Mouse (Mus musculus): Measurements from ENCODE around the gene Lrig1. TPM values are rescaled to one million over a fixed set of nuclear protein-coding genes. Genes with fewer than 3 reads are reported as not detected.
A peak's percentile ranks its signal among the peaks of the same experiment; 100 is the strongest.

The Lrig1 gene
- polyA plus RNA-seq, 1 experiment from 2014 or later, result 8.1 TPM

DNA sequence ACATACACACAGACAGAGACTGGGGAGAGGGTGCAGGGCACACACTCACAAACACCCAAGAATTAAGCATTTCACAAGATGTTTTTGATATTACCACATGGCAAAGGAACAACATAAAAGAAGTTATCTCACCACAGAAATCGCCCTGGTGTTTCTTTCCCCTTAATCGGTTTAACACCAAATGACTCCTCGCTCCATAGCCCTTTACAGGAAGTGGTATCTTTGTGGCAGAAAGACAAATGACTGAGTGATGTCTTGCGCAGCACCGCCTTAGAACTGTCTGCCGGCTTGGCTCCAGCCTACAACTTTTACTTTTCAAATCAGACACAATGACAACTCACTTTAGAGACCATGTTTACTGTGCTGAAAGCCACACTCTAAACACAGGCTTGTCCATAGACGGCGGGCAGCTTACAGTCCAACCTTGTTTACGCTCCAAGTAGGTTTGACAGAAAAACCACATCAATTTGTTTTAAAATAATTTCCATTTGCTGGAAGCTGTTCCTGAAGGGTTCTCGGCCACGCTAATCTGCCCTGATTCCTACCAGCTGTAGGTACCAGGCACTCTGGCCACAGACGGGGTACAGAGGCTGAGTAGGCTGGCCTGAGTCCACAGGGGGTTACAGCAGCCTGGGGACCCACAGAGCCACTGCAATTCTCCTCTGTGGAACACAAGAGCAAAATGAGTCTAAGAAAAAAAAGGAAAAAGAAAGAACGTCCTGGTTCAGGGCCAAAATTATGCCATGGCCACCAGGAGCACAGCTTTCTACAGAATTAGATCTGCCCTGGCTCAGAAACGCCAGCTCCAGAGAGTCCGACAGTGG is 18.3 kb downstream of the Lrig1 start:
- H3K27me3 ChIP-seq (replicated peaks; ENCODE audit: insufficient read depth, low read length), result no peaks in the 10 kb centered on the region
- H3K4me1 ChIP-seq (ENCODE audit: insufficient read depth, low read depth, low read length), result peaks cover 28% of the 10 kb centered on the region
- H3K4me2 ChIP-seq (replicated peaks; ENCODE audit: low read depth, low read length), result peak overlapping the region; percentile 27; the same call in 1 of the 2 replicates
- 30% methylated on average over 15 of the region's 15 CpGs for WGBS
- peak overlapping the region; percentile 8; the same call in 1 of the 2 replicates for H3K4me3 ChIP-seq (ENCODE audit: low read depth, low read length)
- 0 out of 2 replicates have a peak, but pooled peaks have one; percentile 6 for ATAC-seq
- H3K9me3 ChIP-seq (ENCODE audit: low read length), result no peaks in the 10 kb centered on the region
- no peak overlapping the region for H3K9ac ChIP-seq (replicated peaks; ENCODE audit: low read depth)
- H3K36me3 ChIP-seq (ENCODE audit: insufficient read depth, low read length), result no peaks in the 10 kb centered on the region
- DNase-seq (ENCODE audit: low spot score), result peak; percentile 32
- TF ChIP-seq EP300 (IDR thresholded peaks at IDR 0.05) (no peak), CTCF (IDR thresholded peaks at IDR 0.05) (no peak)
- peak overlapping the region; percentile 47; the same call in 1 of the 2 replicates for H3K27ac ChIP-seq (ENCODE audit: low read length)

- WGBS, result 73% methylated on average over 5 of the region's 5 CpGs
- no peak overlapping the region for H3K27ac ChIP-seq (ENCODE audit: low read length)
- no peak for ATAC-seq
Measured at GRCm38 (mm10) chr6:94680760-94681445, 19.1 kb downstream of the Lrig1 start.

GRCm38 (mm10) chr6:94679249-94679648 is 20.7 kb downstream of the Lrig1 start:
- DNase-seq (ENCODE audit: low spot score) (no peak), ATAC-seq (no peak)
- Histone ChIP-seq H3K27me3 (replicated peaks; ENCODE audit: insufficient read depth, low read length) (no peaks in the 10 kb centered on the region), H3K4me3 (ENCODE audit: low read depth, low read length) (no peak overlapping the region), H3K9ac (replicated peaks; ENCODE audit: low read depth) (no peak overlapping the region), H3K9me3 (ENCODE audit: low read length) (no peaks in the 10 kb centered on the region), H3K36me3 (ENCODE audit: insufficient read depth, low read length) (no peaks in the 10 kb centered on the region), H3K4me1 (ENCODE audit: insufficient read depth, low read depth, low read length) (peaks cover 21% of the 10 kb centered on the region), H3K27ac (ENCODE audit: low read length) (no peak overlapping the region), H3K4me2 (replicated peaks; ENCODE audit: low read depth, low read length) (no peak overlapping the region)
- WGBS, result 81% methylated on average over 1 of the region's 1 CpGs
- TF ChIP-seq CTCF (IDR thresholded peaks at IDR 0.05) (no peak), EP300 (IDR thresholded peaks at IDR 0.05) (no peak)

More at GRCm38 (mm10) chr6:94680760-94681445, 19.1 kb downstream of the Lrig1 start:
- Histone ChIP-seq H3K4me3 (ENCODE audit: low read depth, low read length) (no peak overlapping the region), H3K4me1 (ENCODE audit: insufficient read depth, low read depth, low read length) (peaks cover 28% of the 10 kb centered on the region), H3K9me3 (ENCODE audit: low read length) (no peaks in the 10 kb centered on the region), H3K27me3 (replicated peaks; ENCODE audit: insufficient read depth, low read length) (no peaks in the 10 kb centered on the region), H3K36me3 (ENCODE audit: insufficient read depth, low read length) (no peaks in the 10 kb centered on the region), H3K4me2 (replicated peaks; ENCODE audit: low read depth, low read length) (no peak overlapping the region), H3K9ac (replicated peaks; ENCODE audit: low read depth) (no peak overlapping the region)
- DNase-seq (ENCODE audit: low spot score), result no peak
- no peak for TF ChIP-seq CTCF (IDR thresholded peaks at IDR 0.05)
- TF ChIP-seq EP300 (IDR thresholded peaks at IDR 0.05), result no peak

DNA sequence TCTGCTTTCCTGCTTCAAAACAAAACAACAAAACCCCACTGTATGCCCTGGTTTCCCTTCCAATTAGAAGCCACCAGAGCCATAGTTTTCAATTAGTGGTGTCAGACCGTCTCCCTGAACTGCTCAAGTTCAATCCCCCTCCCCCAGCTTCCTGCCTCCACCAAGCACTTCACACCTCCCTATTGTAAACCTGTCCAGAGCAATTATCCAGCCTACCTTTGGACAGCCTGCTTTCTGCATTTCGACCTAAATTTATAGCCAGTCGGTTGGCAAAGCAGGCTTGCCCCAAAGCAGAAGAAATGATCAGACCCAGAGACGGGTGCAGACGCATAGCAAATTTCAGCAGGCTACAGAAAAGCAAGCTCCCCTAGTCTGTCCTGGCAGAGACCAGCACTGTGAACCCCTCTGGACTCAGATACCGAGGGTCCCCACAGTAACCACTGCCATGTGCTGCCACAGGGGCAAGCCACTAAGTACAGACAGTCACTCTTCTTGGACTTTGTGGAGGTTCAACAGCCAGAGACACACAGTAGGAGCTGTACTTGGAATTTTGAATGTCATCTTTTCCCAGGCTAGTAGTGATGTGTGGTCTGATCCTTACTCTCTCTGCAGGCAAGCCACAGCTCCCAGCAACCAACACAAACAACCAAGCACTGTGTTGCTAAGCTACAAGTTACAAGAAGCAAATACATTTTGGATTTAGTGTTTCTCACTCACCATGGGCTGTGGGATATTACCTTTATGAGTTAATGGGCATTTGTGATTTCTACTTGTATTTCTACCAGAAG is 21.4 kb downstream of the Lrig1 start:
- WGBS, result 37% methylated on average over 6 of the region's 6 CpGs
- Histone ChIP-seq H3K4me3 (ENCODE audit: low read depth, low read length) (no peak overlapping the region), H3K4me1 (ENCODE audit: insufficient read depth, low read depth, low read length) (peaks cover 14% of the 10 kb centered on the region), H3K36me3 (ENCODE audit: insufficient read depth, low read length) (no peaks in the 10 kb centered on the region), H3K27me3 (replicated peaks; ENCODE audit: insufficient read depth, low read length) (no peaks in the 10 kb centered on the region), H3K27ac (ENCODE audit: low read length) (no peak overlapping the region), H3K4me2 (replicated peaks; ENCODE audit: low read depth, low read length) (no peak overlapping the region), H3K9ac (replicated peaks; ENCODE audit: low read depth) (no peak overlapping the region), H3K9me3 (ENCODE audit: low read length) (no peaks in the 10 kb centered on the region)
- ATAC-seq, result no peak
- TF ChIP-seq CTCF (IDR thresholded peaks at IDR 0.05) (no peak), EP300 (IDR thresholded peaks at IDR 0.05) (no peak)
- no peak for DNase-seq (ENCODE audit: low spot score)

DNA sequence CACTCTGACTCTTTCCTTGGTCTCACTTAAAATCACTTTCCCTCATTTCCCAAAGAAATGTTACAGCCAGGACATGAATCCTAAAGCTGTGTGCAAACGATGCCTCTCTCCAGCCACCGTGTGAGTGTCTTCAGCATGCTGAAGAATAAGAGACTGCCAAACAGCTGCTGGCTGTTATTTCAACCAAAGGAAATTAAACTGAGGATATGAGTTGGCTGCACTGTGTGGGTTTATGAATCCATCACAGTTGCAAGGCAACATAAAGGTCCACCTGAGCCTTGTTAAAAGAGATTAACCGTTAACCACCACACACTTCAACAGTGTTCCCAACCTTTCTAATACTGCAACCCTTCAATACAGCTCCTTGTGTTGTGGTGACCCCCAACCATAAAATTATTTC is 22.5 kb downstream of the Lrig1 start:
- peak overlapping the region; percentile 4; the same call in 1 of the 2 replicates for H3K27ac ChIP-seq (ENCODE audit: low read length)

More for the DNA sequence above, 22.5 kb downstream of the Lrig1 start:
- H3K9ac ChIP-seq (replicated peaks; ENCODE audit: low read depth), result no peak overlapping the region
- H3K4me3 ChIP-seq (ENCODE audit: low read depth, low read length), result no peak overlapping the region
- 0 out of 2 replicates have a peak overlapping the region, but pooled peaks have one; percentile 14 for H3K4me2 ChIP-seq (replicated peaks; ENCODE audit: low read depth, low read length)
- TF ChIP-seq EP300 (IDR thresholded peaks at IDR 0.05) (no peak), CTCF (IDR thresholded peaks at IDR 0.05) (no peak)
- 36% methylated on average over 3 of the region's 3 CpGs for WGBS
- H3K4me1 ChIP-seq (ENCODE audit: insufficient read depth, low read depth, low read length), result peaks cover 14% of the 10 kb centered on the region
- H3K27me3 ChIP-seq (replicated peaks; ENCODE audit: insufficient read depth, low read length), result no peaks in the 10 kb centered on the region
- H3K36me3 ChIP-seq (ENCODE audit: insufficient read depth, low read length), result no peaks in the 10 kb centered on the region
- ATAC-seq (no peak), DNase-seq (ENCODE audit: low spot score) (no peak)
- H3K9me3 ChIP-seq (ENCODE audit: low read length), result no peaks in the 10 kb centered on the region

Measured in lung, postnatal 0 days (tissue).